Mouse (Mus musculus) hindbrain, embryonic 12.5 days (tissue): ENCODE measurements around the gene Atg9b. TPM values are rescaled to one million over a fixed set of nuclear protein-coding genes. Genes with fewer than 3 reads are reported as not detected.

ENCODE experiments used
- ATAC-seq: fragments of 200-750 bp; cut with Nextera tagmentation; 2 replicates; pipeline ENCODE4 v1.8.0; 2017; ENCODE audit warnings: moderate TSS enrichment; ENCODE audit not compliant: low FRiP score
- H3K27ac ChIP-seq: fragments of 300-500 bp; sonication (generic); 2 replicates; pipeline ENCODE4 v1.5.1; 2016; ENCODE audit warnings: mild to moderate bottlenecking
- H3K27me3 ChIP-seq: fragments of 300-500 bp; sonication (generic); 2 replicates; pipeline ENCODE4 v1.6.1; 2016; ENCODE audit warnings: mild to moderate bottlenecking
- H3K36me3 ChIP-seq: fragments of 300-500 bp; sonication (generic); 2 replicates; pipeline ENCODE4 v1.6.1; 2016; ENCODE audit warnings: mild to moderate bottlenecking
- H3K4me1 ChIP-seq: fragments of 300-500 bp; sonication (generic); 2 replicates; pipeline ENCODE4 v1.6.1; 2016
- H3K4me2 ChIP-seq: fragments of 300-500 bp; sonication (generic); replicated peaks from 2 replicates; pipeline ENCODE4 v1.6.1; 2016; ENCODE audit warnings: mild to moderate bottlenecking
- H3K4me3 ChIP-seq: fragments of 300-500 bp; sonication (generic); 2 replicates; pipeline ENCODE4 v1.5.1; 2016; ENCODE audit warnings: mild to moderate bottlenecking
- H3K9ac ChIP-seq: fragments of 300-500 bp; sonication (generic); 2 replicates; pipeline ENCODE4 v1.6.1; 2016; ENCODE audit warnings: mild to moderate bottlenecking, moderate library complexity
- H3K9me3 ChIP-seq: fragments of 300-500 bp; sonication (generic); replicated peaks from 2 replicates; pipeline ENCODE4 v1.6.1; 2016; ENCODE audit warnings: mild to moderate bottlenecking
- WGBS: fragments of 180-500 bp; shearing (Covaris S2); methylation state at CpG from one replicate; pipeline ENCODE4 v1.1.7; 2016; 5-methylcytosine and 5-hydroxymethylcytosine counted together
- polyA plus RNA-seq: library from polyadenylated mRNA; unstranded; fragments of >200 nt; fragmentation: Nextera tagmentation; extraction: Ambion mirVana; gene quantifications from 2 replicates; pipeline ENCODE4 v1.2.1, GENCODE M21; 2016

Gene Atg9b
- polyA plus RNA-seq, 1 experiment from 2014 or later = 0.46 TPM

- Histone ChIP-seq H3K9me3 (no peaks in the 10 kb centered on the region), H3K27me3 (peaks cover 13% of the 10 kb centered on the region; the same call in 1 of the 2 replicates), H3K4me2 (peak within 1 kb of the TSS; percentile 80), H3K36me3 (peaks cover 25% of the 10 kb centered on the region), H3K9ac (peak within 1 kb of the TSS; percentile 73), H3K27ac (peak within 1 kb of the TSS; percentile 90), H3K4me1 (peaks cover 55% of the 10 kb centered on the region), H3K4me3 (peak within 1 kb of the TSS; percentile 57)
- WGBS = under 1% methylated on average over 46 of the region's 46 CpGs
- ATAC-seq = peak; percentile 94
These were observed 31.4 kb upstream of the Atg9b start, which contains the start of the genes Cdk5 and Slc4a2 for GRCm38 (mm10) chr5:24423129-24424003. Cdk5 (minus strand) TSS chr5:24423530. Slc4a2 (plus strand) TSS chr5:24423837.

GRCm38 (mm10) chr5:24420381-24420780 lies 28.4 kb upstream of the Atg9b start:
- no peak overlapping the region for H3K9ac ChIP-seq
- 91% methylated on average over 9 of the region's 9 CpGs for WGBS
- no peaks in the 10 kb centered on the region for H3K9me3 ChIP-seq
- peaks cover 25% of the 10 kb centered on the region for H3K36me3 ChIP-seq
- peaks cover 34% of the 10 kb centered on the region for H3K4me1 ChIP-seq
- no peak overlapping the region for H3K4me2 ChIP-seq
- no peak for ATAC-seq
- no peak overlapping the region for H3K4me3 ChIP-seq
- no peaks in the 10 kb centered on the region for H3K27me3 ChIP-seq
- H3K27ac ChIP-seq = no peak overlapping the region

GRCm38 (mm10) chr5:24417587-24417986 lies 25.6 kb upstream of the Atg9b start:
- WGBS = 94% methylated on average over 10 of the region's 10 CpGs
- Histone ChIP-seq H3K9me3 (no peaks in the 10 kb centered on the region), H3K36me3 (peaks cover 25% of the 10 kb centered on the region), H3K27ac (no peak overlapping the region), H3K27me3 (peaks cover 3% of the 10 kb centered on the region; the same call in 1 of the 2 replicates), H3K4me2 (no peak overlapping the region), H3K4me3 (no peak overlapping the region), H3K9ac (no peak overlapping the region), H3K4me1 (peaks cover 29% of the 10 kb centered on the region)
- no peak for ATAC-seq

GRCm38 (mm10) chr5:24416222-24416736 lies 24.3 kb upstream of the Atg9b start:
- Histone ChIP-seq H3K27me3 (peaks cover 3% of the 10 kb centered on the region; the same call in 1 of the 2 replicates), H3K4me3 (no peak overlapping the region), H3K36me3 (peaks cover 25% of the 10 kb centered on the region), H3K9ac (peak overlapping the region; percentile 19; the same call in 1 of the 2 replicates), H3K27ac (no peak overlapping the region), H3K9me3 (no peaks in the 10 kb centered on the region), H3K4me2 (peak overlapping the region; percentile 24; the same call in 1 of the 2 replicates), H3K4me1 (peaks cover 20% of the 10 kb centered on the region)
- ATAC-seq = peak; percentile 68
- WGBS = 3% methylated on average over 21 of the region's 21 CpGs

GRCm38 (mm10) chr5:24413938-24414337 lies 22.0 kb upstream of the Atg9b start:
- Histone ChIP-seq H3K4me3 (no peak overlapping the region), H3K27ac (0 out of 2 replicates have a peak overlapping the region, but pooled peaks have one; percentile 55), H3K4me2 (no peak overlapping the region), H3K36me3 (peaks cover 3% of the 10 kb centered on the region), H3K9ac (0 out of 2 replicates have a peak overlapping the region, but pooled peaks have one; percentile 4), H3K4me1 (peaks cover 20% of the 10 kb centered on the region), H3K27me3 (peaks cover 3% of the 10 kb centered on the region; the same call in 1 of the 2 replicates), H3K9me3 (no peaks in the 10 kb centered on the region)
- WGBS = 83% methylated on average over 13 of the region's 13 CpGs
- no peak for ATAC-seq

- H3K27ac ChIP-seq = 0 out of 2 replicates have a peak within 1 kb of the TSS, but pooled peaks have one; percentile 55
- H3K4me3 ChIP-seq = no peak within 1 kb of the TSS
- no peak within 1 kb of the TSS for H3K4me2 ChIP-seq
- no peak for ATAC-seq
- H3K4me1 ChIP-seq = peaks cover 20% of the 10 kb centered on the region
- no peaks in the 10 kb centered on the region for H3K9me3 ChIP-seq
- H3K27me3 ChIP-seq = peaks cover 3% of the 10 kb centered on the region; the same call in 1 of the 2 replicates
- 46% methylated on average over 11 of the region's 11 CpGs for WGBS
- peak within 1 kb of the TSS; percentile 29; the same call in 1 of the 2 replicates for H3K9ac ChIP-seq
- 0 out of 2 replicates have a peak, but pooled peaks cover 3% of the 10 kb centered on the region for H3K36me3 ChIP-seq
These were observed 21.2 kb upstream of the Atg9b start, which contains the start of gene Asic3 for GRCm38 (mm10) chr5:24413042-24413693. Asic3 (plus strand) TSS chr5:24413392.

- no peak overlapping the region for H3K4me3 ChIP-seq
- 89% methylated on average over 2 of the region's 2 CpGs for WGBS
- H3K27ac ChIP-seq = no peak overlapping the region
- no peaks in the 10 kb centered on the region for H3K9me3 ChIP-seq
- ATAC-seq = no peak
- H3K9ac ChIP-seq = no peak overlapping the region
- H3K4me2 ChIP-seq = no peak overlapping the region
- H3K36me3 ChIP-seq = peaks cover 13% of the 10 kb centered on the region
- H3K27me3 ChIP-seq = peaks cover 3% of the 10 kb centered on the region; the same call in 1 of the 2 replicates
- peaks cover 20% of the 10 kb centered on the region for H3K4me1 ChIP-seq
These were observed 20.1 kb upstream of the Atg9b start for GRCm38 (mm10) chr5:24412063-24412462.

GRCm38 (mm10) chr5:24409466-24409865 lies 17.5 kb upstream of the Atg9b start:
- no peak for ATAC-seq
- 79% methylated on average over 2 of the region's 2 CpGs for WGBS
- Histone ChIP-seq H3K4me2 (no peak overlapping the region), H3K4me3 (no peak overlapping the region), H3K27ac (no peak overlapping the region), H3K36me3 (peaks cover 29% of the 10 kb centered on the region), H3K4me1 (peaks cover 11% of the 10 kb centered on the region), H3K9ac (no peak overlapping the region), H3K9me3 (no peaks in the 10 kb centered on the region), H3K27me3 (peaks cover 3% of the 10 kb centered on the region; the same call in 1 of the 2 replicates)

- no peak for ATAC-seq
These were observed 16.7 kb upstream of the Atg9b start for GRCm38 (mm10) chr5:24408651-24409050.

GRCm38 (mm10) chr5:24405389-24405876 lies 13.5 kb upstream of the Atg9b start:
- Histone ChIP-seq H3K27me3 (no peaks in the 10 kb centered on the region), H3K4me1 (no peaks in the 10 kb centered on the region), H3K27ac (no peak overlapping the region), H3K9ac (no peak overlapping the region), H3K4me3 (no peak overlapping the region), H3K9me3 (no peaks in the 10 kb centered on the region), H3K4me2 (no peak overlapping the region), H3K36me3 (peaks cover 63% of the 10 kb centered on the region)
- ATAC-seq = no peak
- 73% methylated on average over 3 of the region's 3 CpGs for WGBS

More at GRCm38 (mm10) chr5:24408651-24409050, 16.7 kb upstream of the Atg9b start:
- H3K4me3 ChIP-seq = no peak overlapping the region
- no peak overlapping the region for H3K9ac ChIP-seq
- H3K27ac ChIP-seq = no peak overlapping the region
- H3K9me3 ChIP-seq = no peaks in the 10 kb centered on the region
- peaks cover 34% of the 10 kb centered on the region for H3K36me3 ChIP-seq
- peaks cover under 1% of the 10 kb centered on the region; the same call in 1 of the 2 replicates for H3K27me3 ChIP-seq
- whole genome bisulfite sequencing = 95% methylated on average over 13 of the region's 13 CpGs
- no peak overlapping the region for H3K4me2 ChIP-seq
- H3K4me1 ChIP-seq = peaks cover 7% of the 10 kb centered on the region

- H3K9me3 ChIP-seq = no peaks in the 10 kb centered on the region
- H3K27ac ChIP-seq = no peak overlapping the region
- H3K27me3 ChIP-seq = no peaks in the 10 kb centered on the region
- H3K36me3 ChIP-seq = peaks cover 68% of the 10 kb centered on the region
- WGBS = 74% methylated on average over 6 of the region's 6 CpGs
- no peak for ATAC-seq
- no peaks in the 10 kb centered on the region for H3K4me1 ChIP-seq
- H3K9ac ChIP-seq = no peak overlapping the region
- H3K4me2 ChIP-seq = no peak overlapping the region
- no peak overlapping the region for H3K4me3 ChIP-seq
These were observed 12.8 kb upstream of the Atg9b start for GRCm38 (mm10) chr5:24404594-24405360.
